Mouse (Mus musculus): ENCODE data around the gene Tcl1b5. TPM values are rescaled to one million over a fixed set of nuclear protein-coding genes. Genes with fewer than 3 reads are reported as not detected.
"Not testable (repeated sequence)": the region's sequence is repeated elsewhere in the genome, so short reads cannot be mapped to it uniquely, and the experiment has no call there.

The Tcl1b5 gene
- not detected in 2 replicates for polyA plus RNA-seq (2016; fragmentation: Nextera tagmentation; extraction: Ambion mirVana)

DNA sequence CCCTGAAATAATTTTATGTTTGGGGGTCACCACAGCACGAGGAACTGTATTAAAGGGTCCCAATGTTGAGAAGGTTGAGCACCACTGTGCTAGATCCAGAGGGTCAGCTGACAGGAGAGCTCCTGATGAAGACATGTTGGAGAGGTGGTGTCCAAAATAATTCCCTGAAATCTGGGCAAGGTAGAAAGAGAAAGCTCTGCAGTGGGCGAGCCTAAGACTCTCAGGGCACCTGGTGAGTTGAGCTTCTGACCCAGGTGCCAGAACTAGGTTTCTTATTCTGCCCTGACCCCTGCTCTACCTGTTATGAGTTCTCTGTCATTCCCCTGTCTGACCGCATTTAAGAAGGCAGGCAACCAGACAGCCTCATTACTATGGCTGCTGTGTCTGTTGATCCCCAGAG lies at the start of gene Tcl1b5:
Gene Tcl1b5, plus strand, starts transcription at position 301 of the 400 bp plus-strand sequence.
- H3K9ac ChIP-seq (replicated peaks); H3K36me3 ChIP-seq; H3K27me3 ChIP-seq; H3K4me3 ChIP-seq (replicated peaks); H3K4me1 ChIP-seq (replicated peaks); H3K27ac ChIP-seq; ATAC-seq (ENCODE audit: insufficient number of reproducible peaks, insufficient read depth, low FRiP score, low TSS enrichment, low read depth); H3K4me2 ChIP-seq; H3K9me3 ChIP-seq: not testable (repeated sequence)
- WGBS, result 58% methylated on average over 3 of the region's 3 CpGs

GRCm38 (mm10) chr12:105126516-105126915 lies 49.6 kb upstream of the Tcl1b5 start:
- no peaks in the 10 kb centered on the region for H3K4me1 ChIP-seq (replicated peaks)
- ATAC-seq (ENCODE audit: insufficient number of reproducible peaks, insufficient read depth, low FRiP score, low TSS enrichment, low read depth), result no peak
- WGBS, result 73% methylated on average over 4 of the region's 4 CpGs

GRCm38 (mm10) chr12:105127607-105128006 lies 48.5 kb upstream of the Tcl1b5 start:
- H3K9me3 ChIP-seq, result no peaks in the 10 kb centered on the region
- H3K36me3 ChIP-seq, result no peaks in the 10 kb centered on the region
- no peak for ATAC-seq (ENCODE audit: insufficient number of reproducible peaks, insufficient read depth, low FRiP score, low TSS enrichment, low read depth)
- 90% methylated on average over 2 of the region's 2 CpGs for WGBS
- H3K4me3 ChIP-seq (replicated peaks), result no peak overlapping the region
- no peaks in the 10 kb centered on the region for H3K27me3 ChIP-seq
- no peak overlapping the region for H3K9ac ChIP-seq (replicated peaks)
- H3K27ac ChIP-seq, result no peak overlapping the region
- no peak overlapping the region for H3K4me2 ChIP-seq
- no peaks in the 10 kb centered on the region for H3K4me1 ChIP-seq (replicated peaks)

More at GRCm38 (mm10) chr12:105126516-105126915, 49.6 kb upstream of the Tcl1b5 start:
- H3K9ac ChIP-seq (replicated peaks), result no peak overlapping the region
- H3K4me2 ChIP-seq, result no peak overlapping the region
- no peaks in the 10 kb centered on the region for H3K27me3 ChIP-seq
- no peaks in the 10 kb centered on the region for H3K9me3 ChIP-seq
- no peak overlapping the region for H3K27ac ChIP-seq
- H3K4me3 ChIP-seq (replicated peaks), result no peak overlapping the region
- H3K36me3 ChIP-seq, result no peaks in the 10 kb centered on the region

DNA sequence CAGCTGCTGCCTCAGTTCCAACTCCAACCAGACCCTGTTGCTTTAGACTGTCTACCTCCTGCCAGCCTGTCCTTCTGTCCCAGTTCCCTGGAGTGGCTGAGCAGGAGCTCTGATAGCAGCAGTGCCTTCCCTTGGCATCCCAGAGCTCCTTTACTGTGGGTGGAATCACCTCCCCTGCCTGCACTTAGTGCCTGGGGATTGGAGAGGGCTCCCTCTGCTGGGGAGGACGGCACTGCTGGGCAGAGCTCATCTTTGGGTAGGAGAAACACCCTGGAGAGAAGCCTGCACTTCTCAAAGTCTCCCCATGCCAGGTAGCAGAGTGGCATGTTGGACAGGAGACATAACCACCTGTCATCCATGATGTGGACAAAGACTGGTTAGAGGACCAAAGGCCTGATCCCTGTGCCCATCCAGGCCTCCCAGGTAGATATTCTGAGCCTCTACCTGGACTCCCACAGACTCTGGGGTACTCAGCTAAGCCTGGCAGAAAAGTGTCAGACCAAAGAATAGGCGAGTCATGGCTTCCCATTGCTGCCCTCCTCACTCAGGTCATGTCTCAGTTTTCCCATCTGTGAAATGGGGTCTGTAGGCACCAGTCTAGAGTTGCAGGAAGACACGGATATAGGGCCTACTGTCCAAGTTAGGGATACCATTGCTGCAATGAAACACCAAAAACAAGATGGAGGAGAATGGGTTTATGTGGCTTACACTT lies 46.5 kb upstream of the Tcl1b5 start:
- not testable (repeated sequence) for ATAC-seq (ENCODE audit: insufficient number of reproducible peaks, insufficient read depth, low FRiP score, low TSS enrichment, low read depth); H3K27ac ChIP-seq; H3K36me3 ChIP-seq; H3K9me3 ChIP-seq; H3K4me1 ChIP-seq (replicated peaks); H3K9ac ChIP-seq (replicated peaks); H3K4me2 ChIP-seq; H3K27me3 ChIP-seq; H3K4me3 ChIP-seq (replicated peaks)
- WGBS, result 59% methylated on average over 3 of the region's 3 CpGs

- WGBS, result 73% methylated on average over 2 of the region's 2 CpGs
- H3K4me1 ChIP-seq (replicated peaks); H3K9me3 ChIP-seq; H3K36me3 ChIP-seq; H3K27ac ChIP-seq; H3K27me3 ChIP-seq; H3K9ac ChIP-seq (replicated peaks); ATAC-seq (ENCODE audit: insufficient number of reproducible peaks, insufficient read depth, low FRiP score, low TSS enrichment, low read depth); H3K4me3 ChIP-seq (replicated peaks); H3K4me2 ChIP-seq: not testable (repeated sequence)
Observed at GRCm38 (mm10) chr12:105134167-105134566, 42.0 kb upstream of the Tcl1b5 start.

DNA sequence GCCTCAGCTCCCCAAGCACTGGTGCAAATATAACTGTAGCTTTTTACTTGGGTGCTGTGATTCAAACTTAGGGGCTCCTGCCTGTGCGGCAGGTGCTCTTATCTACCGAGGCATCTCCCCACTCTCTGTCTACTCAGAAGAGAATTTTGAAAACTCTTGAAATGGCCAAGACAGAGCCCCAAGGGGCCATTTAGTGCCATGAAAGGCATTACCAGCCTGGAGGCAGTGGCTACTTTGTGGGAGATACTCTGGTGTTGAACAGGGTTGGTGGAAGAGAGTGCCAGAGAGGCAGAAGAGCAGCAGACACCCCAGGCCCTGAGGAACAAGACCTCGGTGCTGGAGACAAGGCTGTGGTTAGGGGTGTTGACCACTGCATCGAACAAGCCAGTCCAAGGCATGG lies 41.3 kb upstream of the Tcl1b5 start:
- H3K27me3 ChIP-seq; ATAC-seq (ENCODE audit: insufficient number of reproducible peaks, insufficient read depth, low FRiP score, low TSS enrichment, low read depth); H3K27ac ChIP-seq; H3K9ac ChIP-seq (replicated peaks); H3K4me1 ChIP-seq (replicated peaks); H3K9me3 ChIP-seq; H3K4me3 ChIP-seq (replicated peaks); H3K4me2 ChIP-seq; H3K36me3 ChIP-seq: not testable (repeated sequence)
- WGBS, result 85% methylated on average over 4 of the region's 4 CpGs

DNA sequence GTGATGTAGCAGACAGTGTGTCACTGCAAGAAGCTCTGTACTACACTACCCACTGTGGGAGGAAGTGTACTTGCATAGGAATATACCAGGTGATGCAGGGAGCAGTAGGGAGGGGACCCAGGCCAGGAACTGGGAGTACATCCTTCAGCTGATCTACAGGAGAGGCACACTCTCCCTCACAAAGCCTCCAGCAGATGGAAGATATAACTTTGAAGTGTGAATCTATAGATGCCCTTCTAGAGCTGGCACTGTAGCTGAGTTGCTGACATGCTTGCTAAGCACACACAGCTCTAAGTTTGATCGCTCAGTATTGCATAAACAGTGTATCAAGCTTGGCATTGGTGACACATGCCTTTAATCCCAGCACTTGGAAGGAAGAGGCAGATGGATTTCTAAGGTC lies 38.4 kb upstream of the Tcl1b5 start:
- not testable (repeated sequence) for H3K9ac ChIP-seq (replicated peaks); H3K27ac ChIP-seq; H3K4me3 ChIP-seq (replicated peaks); H3K4me2 ChIP-seq; H3K36me3 ChIP-seq; H3K4me1 ChIP-seq (replicated peaks); H3K9me3 ChIP-seq; ATAC-seq (ENCODE audit: insufficient number of reproducible peaks, insufficient read depth, low FRiP score, low TSS enrichment, low read depth); H3K27me3 ChIP-seq
- WGBS, result 86% methylated on average over 1 of the region's 1 CpGs

DNA sequence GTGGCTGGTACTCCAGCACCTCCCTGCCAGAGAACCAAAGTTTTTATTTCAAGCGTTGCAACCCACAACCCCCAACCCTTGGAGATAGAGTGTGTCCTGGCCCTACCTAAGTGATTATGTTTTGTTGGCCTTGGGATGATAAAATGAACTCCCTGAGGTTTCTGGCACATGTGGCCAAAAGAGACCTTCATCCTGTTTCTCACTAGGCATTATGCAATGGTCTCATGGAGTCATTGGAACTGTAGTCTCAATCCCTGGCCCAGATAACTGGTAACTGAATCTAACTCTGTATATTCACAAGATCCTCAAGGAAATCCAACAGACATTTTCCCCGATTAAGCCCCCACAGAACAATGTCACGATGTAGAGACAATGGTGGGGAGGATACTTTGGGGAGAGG lies 33.0 kb upstream of the Tcl1b5 start:
- no peaks in the 10 kb centered on the region for H3K4me1 ChIP-seq (replicated peaks)
- H3K36me3 ChIP-seq, result no peaks in the 10 kb centered on the region
- H3K27me3 ChIP-seq, result no peaks in the 10 kb centered on the region
- H3K9ac ChIP-seq (replicated peaks), result no peak overlapping the region
- no peak overlapping the region for H3K4me3 ChIP-seq (replicated peaks)
- no peak overlapping the region for H3K4me2 ChIP-seq
- H3K9me3 ChIP-seq, result no peaks in the 10 kb centered on the region
- no peak overlapping the region for H3K27ac ChIP-seq
- 90% methylated on average over 3 of the region's 3 CpGs for WGBS
- no peak for ATAC-seq (ENCODE audit: insufficient number of reproducible peaks, insufficient read depth, low FRiP score, low TSS enrichment, low read depth)

DNA sequence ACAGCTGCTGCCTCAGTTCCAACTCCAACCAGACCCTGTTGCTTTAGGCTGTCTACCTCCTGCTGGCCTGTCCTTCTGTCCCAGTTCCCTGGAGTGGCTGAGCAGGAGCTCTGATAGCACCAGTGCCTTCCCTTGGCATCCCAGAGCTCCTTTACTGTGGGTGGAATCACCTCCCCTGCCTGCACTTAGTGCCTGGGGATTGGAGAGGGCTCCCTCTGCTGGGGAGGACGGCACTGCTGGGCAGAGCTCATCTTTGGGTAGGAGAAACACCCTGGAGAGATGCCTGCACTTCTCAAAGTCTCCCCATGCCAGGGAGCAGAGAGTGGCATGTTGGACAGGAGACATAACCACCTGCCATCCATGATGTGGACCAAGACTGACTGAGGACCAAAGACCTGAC lies 31.2 kb upstream of the Tcl1b5 start:
- not testable (repeated sequence) for H3K27ac ChIP-seq; H3K36me3 ChIP-seq; H3K9ac ChIP-seq (replicated peaks); H3K4me3 ChIP-seq (replicated peaks); H3K4me2 ChIP-seq; H3K27me3 ChIP-seq; H3K9me3 ChIP-seq; ATAC-seq (ENCODE audit: insufficient number of reproducible peaks, insufficient read depth, low FRiP score, low TSS enrichment, low read depth); H3K4me1 ChIP-seq (replicated peaks)
- 40% methylated on average over 1 of the region's 1 CpGs for WGBS

DNA sequence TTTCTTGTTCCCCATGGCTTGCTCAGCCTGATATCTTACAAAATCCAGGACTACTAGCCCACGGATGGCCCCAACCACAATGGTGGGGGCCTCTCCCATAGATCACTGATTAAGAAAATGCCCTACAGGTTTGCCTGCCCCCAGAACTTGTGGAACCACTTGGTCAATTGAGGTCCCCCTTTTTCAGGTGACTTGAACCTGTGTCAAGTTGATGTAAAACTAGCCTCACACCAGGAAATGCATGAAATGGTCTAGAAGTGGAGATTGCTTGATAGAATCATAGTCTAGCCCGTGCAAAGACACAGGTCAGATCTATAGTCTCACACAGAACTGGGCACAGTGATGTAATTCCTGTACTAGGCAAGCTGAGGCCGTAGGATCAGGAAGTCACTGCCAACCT lies 30.4 kb upstream of the Tcl1b5 start, which contains the start of gene Tcl1b2:
Gene Tcl1b2, plus strand, starts transcription at position 301 of the 400 bp plus-strand sequence.
- Histone ChIP-seq H3K27ac (no peak within 1 kb of the TSS), H3K36me3 (no peaks in the 10 kb centered on the region), H3K9ac (replicated peaks) (no peak within 1 kb of the TSS), H3K4me2 (no peak within 1 kb of the TSS), H3K9me3 (no peaks in the 10 kb centered on the region), H3K4me3 (replicated peaks) (no peak within 1 kb of the TSS), H3K4me1 (replicated peaks) (no peaks in the 10 kb centered on the region), H3K27me3 (no peaks in the 10 kb centered on the region)
- WGBS, result 82% methylated on average over 3 of the region's 3 CpGs
- no peak for ATAC-seq (ENCODE audit: insufficient number of reproducible peaks, insufficient read depth, low FRiP score, low TSS enrichment, low read depth)

GRCm38 (mm10) chr12:105155286-105155685 lies 20.9 kb upstream of the Tcl1b5 start:
- ATAC-seq (ENCODE audit: insufficient number of reproducible peaks, insufficient read depth, low FRiP score, low TSS enrichment, low read depth); H3K9ac ChIP-seq (replicated peaks); H3K4me2 ChIP-seq; H3K9me3 ChIP-seq; H3K27me3 ChIP-seq; H3K36me3 ChIP-seq; H3K4me1 ChIP-seq (replicated peaks); H3K27ac ChIP-seq; H3K4me3 ChIP-seq (replicated peaks): not testable (repeated sequence)
- 80% methylated on average over 4 of the region's 4 CpGs for whole genome bisulfite sequencing

GRCm38 (mm10) chr12:105158842-105159241 lies 17.3 kb upstream of the Tcl1b5 start:
- H3K9me3 ChIP-seq, result no peaks in the 10 kb centered on the region
- H3K4me3 ChIP-seq (replicated peaks), result no peak overlapping the region
- no peaks in the 10 kb centered on the region for H3K36me3 ChIP-seq
- H3K27me3 ChIP-seq, result no peaks in the 10 kb centered on the region
- no peak overlapping the region for H3K27ac ChIP-seq
- H3K9ac ChIP-seq (replicated peaks), result no peak overlapping the region
- 79% methylated on average over 6 of the region's 6 CpGs for WGBS
- no peak for ATAC-seq (ENCODE audit: insufficient number of reproducible peaks, insufficient read depth, low FRiP score, low TSS enrichment, low read depth)
- H3K4me2 ChIP-seq, result no peak overlapping the region
- no peaks in the 10 kb centered on the region for H3K4me1 ChIP-seq (replicated peaks)
